Mouse (Mus musculus) embryonic fibroblast, embryonic 13.5 days (primary cell): Measurements from ENCODE around the gene Nudcd2.
"Not testable (repeated sequence)": the region's sequence is repeated elsewhere in the genome, so short reads cannot be mapped to it uniquely, and the experiment has no call there.

Experiments
- CTCF ChIP-seq: IDR thresholded peaks from 2 replicates; pipeline ENCODE4 v1.5.1; 2011; ENCODE audit warnings: mild to moderate bottlenecking, control low read depth, low read length, moderate library complexity, borderline replicate concordance; ENCODE audit not compliant: insufficient read depth
- POLR2A ChIP-seq: IDR thresholded peaks from 2 replicates; pipeline ENCODE4 v1.6.1; 2011; ENCODE audit warnings: low read depth, mild to moderate bottlenecking, control low read depth, low read length, moderate library complexity

DNA sequence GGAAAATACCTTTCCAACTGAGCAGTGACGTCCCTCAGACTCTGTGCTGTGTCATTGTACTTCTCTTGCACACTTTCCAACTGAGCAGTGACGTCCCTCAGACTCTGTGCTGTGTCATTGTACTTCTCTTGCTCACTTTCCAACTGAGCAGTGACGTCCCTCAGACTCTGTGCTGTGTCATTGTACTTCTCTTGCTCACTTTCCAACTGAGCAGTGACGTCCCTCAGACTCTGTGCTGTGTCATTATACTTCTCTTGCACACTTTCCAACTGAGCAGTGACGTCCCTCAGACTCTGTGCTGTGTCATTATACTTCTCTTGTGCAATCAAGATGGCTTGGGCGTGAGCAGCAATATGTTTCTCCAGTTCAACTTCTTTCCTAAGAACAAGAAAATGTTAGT lies 23.6 kb upstream of the Nudcd2 start:
- TF ChIP-seq CTCF, POLR2A: not testable (repeated sequence)
